Mouse (Mus musculus) liver, embryonic 13.5 days (tissue): ENCODE measurements around the gene Slc25a5. TPM values are rescaled to one million over a fixed set of nuclear protein-coding genes. Genes with fewer than 3 reads are reported as not detected.

Experiments used
- ATAC-seq: fragments of 200-750 bp; cut with Nextera tagmentation; 2 replicates; pipeline ENCODE4 v1.8.0; 2017; ENCODE audit warnings: low read depth, mild to moderate bottlenecking, moderate number of reproducible peaks, moderate library complexity
- DNase-seq: peaks from one replicate; pipeline ENCODE4 v3.0.0; 2022
- H3K27ac ChIP-seq: fragments of 300-500 bp; sonication (generic); 2 replicates; pipeline ENCODE4 v1.5.1; 2015; ENCODE audit warnings: moderate library complexity, mild to moderate bottlenecking, inconsistent platforms
- H3K27me3 ChIP-seq: fragments of 300-500 bp; sonication (generic); 2 replicates; pipeline ENCODE4 v1.6.1; 2015; ENCODE audit warnings: mild to moderate bottlenecking, inconsistent platforms
- H3K36me3 ChIP-seq: fragments of 300-500 bp; sonication (generic); 2 replicates; pipeline ENCODE4 v1.6.1; 2015; ENCODE audit warnings: mild to moderate bottlenecking, inconsistent platforms
- H3K4me1 ChIP-seq: fragments of 300-500 bp; sonication (generic); replicated peaks from 2 replicates; pipeline ENCODE4 v1.6.1; 2015; ENCODE audit warnings: inconsistent platforms
- H3K4me2 ChIP-seq: fragments of 300-500 bp; sonication (generic); 2 replicates; pipeline ENCODE4 v1.6.1; 2015; ENCODE audit warnings: inconsistent platforms, mild to moderate bottlenecking, moderate library complexity
- H3K4me3 ChIP-seq: fragments of 300-500 bp; sonication (generic); replicated peaks from 2 replicates; pipeline ENCODE4 v1.5.1; 2015; ENCODE audit warnings: mild to moderate bottlenecking, inconsistent platforms
- H3K9ac ChIP-seq: fragments of 300-500 bp; sonication (generic); 2 replicates; pipeline ENCODE4 v1.6.1; 2015; ENCODE audit warnings: mild to moderate bottlenecking, inconsistent platforms
- H3K9me3 ChIP-seq: fragments of 300-500 bp; sonication (generic); replicated peaks from 2 replicates; pipeline ENCODE4 v1.6.1; 2016; ENCODE audit warnings: inconsistent platforms
- WGBS: fragments of 180-500 bp; shearing (Covaris S2); methylation state at CpG from one replicate; pipeline ENCODE4 v1.1.7; 2015; ENCODE audit not compliant: insufficient replicate concordance; 5-methylcytosine and 5-hydroxymethylcytosine counted together
- polyA plus RNA-seq: library from polyadenylated mRNA; unstranded; fragments of >200 nt; fragmentation: Nextera tagmentation; extraction: Ambion mirVana; gene quantifications from 2 replicates; pipeline ENCODE4 v1.2.1, GENCODE M21; 2015

Slc25a5 gene
- polyA plus RNA-seq = 657 and 659 TPM in 2 replicates

- 12% methylated on average over 40 of the region's 41 CpGs for WGBS
- peak within 1 kb of the TSS; percentile 91 for H3K9ac ChIP-seq
- ATAC-seq = peak; percentile 96
These were observed at the start of gene Slc25a5 for GRCm38 (mm10) chrX:36795424-36796162. Gene Slc25a5 (plus strand): TSS chrX:36795651.

GRCm38 (mm10) chrX:36746789-36747188 lies 48.7 kb upstream of the Slc25a5 start:
- DNase-seq = no peak
- no peaks in the 10 kb centered on the region for H3K36me3 ChIP-seq
- H3K4me1 ChIP-seq = peaks cover 14% of the 10 kb centered on the region
- ATAC-seq = no peak
- no peak overlapping the region for H3K4me2 ChIP-seq
- WGBS = 80% methylated on average over 8 of the region's 8 CpGs
- no peaks in the 10 kb centered on the region for H3K9me3 ChIP-seq
- H3K9ac ChIP-seq = no peak overlapping the region
- no peaks in the 10 kb centered on the region for H3K27me3 ChIP-seq
- no peak overlapping the region for H3K4me3 ChIP-seq
- H3K27ac ChIP-seq = no peak overlapping the region

More at GRCm38 (mm10) chrX:36795424-36796162, at the start of gene Slc25a5:
- H3K36me3 ChIP-seq = peaks cover 15% of the 10 kb centered on the region
- peak; percentile 83 for DNase-seq
- H3K27ac ChIP-seq = peak within 1 kb of the TSS; percentile 93
- H3K4me2 ChIP-seq = peak within 1 kb of the TSS; percentile 73
- no peaks in the 10 kb centered on the region for H3K27me3 ChIP-seq
- H3K4me1 ChIP-seq = peaks cover 13% of the 10 kb centered on the region
- no peaks in the 10 kb centered on the region for H3K9me3 ChIP-seq
- peak within 1 kb of the TSS; percentile 77 for H3K4me3 ChIP-seq

GRCm38 (mm10) chrX:36748573-36748972 lies 46.9 kb upstream of the Slc25a5 start:
- Histone ChIP-seq H3K27ac (no peak overlapping the region), H3K36me3 (no peaks in the 10 kb centered on the region), H3K27me3 (no peaks in the 10 kb centered on the region), H3K4me1 (peaks cover 5% of the 10 kb centered on the region; the same call in 1 of the 2 replicates), H3K4me3 (no peak overlapping the region), H3K9ac (no peak overlapping the region), H3K4me2 (no peak overlapping the region), H3K9me3 (no peaks in the 10 kb centered on the region)
- 54% methylated on average over 3 of the region's 3 CpGs for WGBS
- no peak for DNase-seq
- ATAC-seq = no peak

GRCm38 (mm10) chrX:36749281-36749785 lies 46.1 kb upstream of the Slc25a5 start:
- DNase-seq (no peak), ATAC-seq (no peak)
- Histone ChIP-seq H3K9ac (no peak overlapping the region), H3K9me3 (no peaks in the 10 kb centered on the region), H3K4me1 (no peaks in the 10 kb centered on the region), H3K27ac (no peak overlapping the region), H3K36me3 (no peaks in the 10 kb centered on the region), H3K27me3 (no peaks in the 10 kb centered on the region), H3K4me2 (no peak overlapping the region), H3K4me3 (no peak overlapping the region)
- WGBS = 57% methylated on average over 6 of the region's 6 CpGs

GRCm38 (mm10) chrX:36750591-36750990 lies 44.9 kb upstream of the Slc25a5 start:
- ATAC-seq = no peak
- no peaks in the 10 kb centered on the region for H3K9me3 ChIP-seq
- WGBS = 54% methylated on average over 1 of the region's 1 CpGs

GRCm38 (mm10) chrX:36752586-36752985 lies 42.9 kb upstream of the Slc25a5 start:
- no peak overlapping the region for H3K27ac ChIP-seq
- ATAC-seq = no peak
- no peak overlapping the region for H3K9ac ChIP-seq
- no peak overlapping the region for H3K4me3 ChIP-seq
- DNase-seq = no peak
- no peak overlapping the region for H3K4me2 ChIP-seq
- H3K9me3 ChIP-seq = no peaks in the 10 kb centered on the region
- 64% methylated on average over 3 of the region's 3 CpGs for WGBS
- no peaks in the 10 kb centered on the region for H3K4me1 ChIP-seq
- H3K36me3 ChIP-seq = no peaks in the 10 kb centered on the region
- no peaks in the 10 kb centered on the region for H3K27me3 ChIP-seq

More at GRCm38 (mm10) chrX:36750591-36750990, 44.9 kb upstream of the Slc25a5 start:
- Histone ChIP-seq H3K36me3 (no peaks in the 10 kb centered on the region), H3K27ac (no peak overlapping the region), H3K4me1 (no peaks in the 10 kb centered on the region), H3K4me2 (no peak overlapping the region), H3K9ac (no peak overlapping the region), H3K4me3 (no peak overlapping the region), H3K27me3 (no peaks in the 10 kb centered on the region)
- DNase-seq = no peak

GRCm38 (mm10) chrX:36757796-36758472 lies 37.5 kb upstream of the Slc25a5 start:
- no peaks in the 10 kb centered on the region for H3K9me3 ChIP-seq
- H3K4me3 ChIP-seq = no peak overlapping the region
- DNase-seq (no peak), ATAC-seq (no peak)
- WGBS = 62% methylated on average over 7 of the region's 7 CpGs
- H3K4me1 ChIP-seq = 0 out of 2 replicates have a peak, but pooled peaks cover 2% of the 10 kb centered on the region
- no peaks in the 10 kb centered on the region for H3K27me3 ChIP-seq
- no peak overlapping the region for H3K27ac ChIP-seq
- H3K9ac ChIP-seq = no peak overlapping the region
- H3K4me2 ChIP-seq = no peak overlapping the region
- no peaks in the 10 kb centered on the region for H3K36me3 ChIP-seq

GRCm38 (mm10) chrX:36758566-36758965 lies 36.9 kb upstream of the Slc25a5 start:
- Histone ChIP-seq H3K27me3 (no peaks in the 10 kb centered on the region), H3K4me2 (no peak overlapping the region), H3K4me3 (no peak overlapping the region), H3K27ac (no peak overlapping the region), H3K4me1 (0 out of 2 replicates have a peak, but pooled peaks cover 2% of the 10 kb centered on the region), H3K9me3 (no peaks in the 10 kb centered on the region), H3K36me3 (no peaks in the 10 kb centered on the region), H3K9ac (no peak overlapping the region)
- no peak for DNase-seq
- WGBS = 47% methylated on average over 6 of the region's 6 CpGs
- ATAC-seq = no peak

GRCm38 (mm10) chrX:36760946-36761635 lies 34.4 kb upstream of the Slc25a5 start:
- H3K36me3 ChIP-seq = no peaks in the 10 kb centered on the region
- ATAC-seq (0 out of 2 replicates have a peak, but pooled peaks have one; percentile 20), DNase-seq (peak; percentile 27)
- H3K4me1 ChIP-seq = 0 out of 2 replicates have a peak, but pooled peaks cover 2% of the 10 kb centered on the region
- no peak overlapping the region for H3K4me2 ChIP-seq
- H3K9ac ChIP-seq = no peak overlapping the region
- WGBS = 51% methylated on average over 6 of the region's 6 CpGs
- no peaks in the 10 kb centered on the region for H3K27me3 ChIP-seq
- H3K4me3 ChIP-seq = no peak overlapping the region
- no peak overlapping the region for H3K27ac ChIP-seq
- H3K9me3 ChIP-seq = no peaks in the 10 kb centered on the region

GRCm38 (mm10) chrX:36762289-36762688 lies 33.2 kb upstream of the Slc25a5 start:
- H3K27ac ChIP-seq = no peak overlapping the region
- no peaks in the 10 kb centered on the region for H3K9me3 ChIP-seq
- DNase-seq (no peak), ATAC-seq (no peak)
- H3K4me2 ChIP-seq = no peak overlapping the region
- H3K9ac ChIP-seq = no peak overlapping the region
- 55% methylated on average over 5 of the region's 5 CpGs for WGBS
- H3K4me1 ChIP-seq = 0 out of 2 replicates have a peak, but pooled peaks cover 2% of the 10 kb centered on the region
- H3K36me3 ChIP-seq = no peaks in the 10 kb centered on the region
- no peak overlapping the region for H3K4me3 ChIP-seq
- H3K27me3 ChIP-seq = no peaks in the 10 kb centered on the region

- 53% methylated on average over 4 of the region's 4 CpGs for WGBS
- H3K4me2 ChIP-seq = no peak overlapping the region
- no peaks in the 10 kb centered on the region for H3K9me3 ChIP-seq
- no peak overlapping the region for H3K4me3 ChIP-seq
- no peaks in the 10 kb centered on the region for H3K36me3 ChIP-seq
- H3K27me3 ChIP-seq = no peaks in the 10 kb centered on the region
- no peak overlapping the region for H3K27ac ChIP-seq
- no peak for DNase-seq
- H3K9ac ChIP-seq = no peak overlapping the region
- ATAC-seq = no peak
- H3K4me1 ChIP-seq = 0 out of 2 replicates have a peak, but pooled peaks cover 2% of the 10 kb centered on the region
These were observed 32.6 kb upstream of the Slc25a5 start for GRCm38 (mm10) chrX:36762894-36763293.
